Mouse (Mus musculus): ENCODE results near the gene Trp53. TPM values are rescaled to one million over a fixed set of nuclear protein-coding genes. Genes with fewer than 3 reads are reported as not detected.
A peak's percentile ranks its signal among the peaks of the same experiment; 100 is the strongest.

Trp53 gene
- polyA plus RNA-seq, 1 experiment from 2014 or later, result 111 TPM

DNA sequence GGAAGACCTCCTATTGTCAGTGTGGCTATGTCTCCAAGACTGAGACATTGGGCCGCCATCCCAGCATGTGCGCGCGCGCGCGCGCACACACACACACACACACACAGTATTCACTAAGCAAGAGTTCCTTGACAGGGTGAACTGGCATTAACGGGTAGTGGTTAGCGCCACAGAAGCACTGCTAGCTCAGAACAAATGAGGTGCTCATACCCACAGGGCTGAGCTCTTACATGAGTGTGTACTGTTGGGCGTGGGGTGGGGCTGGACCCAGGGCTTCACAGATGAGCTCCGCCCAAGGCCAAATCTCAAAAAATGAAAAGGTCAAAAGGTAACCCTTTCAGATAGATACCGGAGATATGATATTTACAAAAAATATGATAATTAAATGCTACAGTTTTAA, 4.8 kb downstream of the Trp53 start:
- WGBS, result 95% methylated on average over 13 of the region's 13 CpGs
- ATAC-seq (ENCODE audit: low read depth), result no peak
- no peak overlapping the region for H3K4me3 ChIP-seq (ENCODE audit: low read depth, low read length)
- H3K27me3 ChIP-seq (replicated peaks; ENCODE audit: control insufficient read depth, insufficient read depth, low read length), result no peaks in the 10 kb centered on the region
- H3K4me2 ChIP-seq (ENCODE audit: low read depth, low read length), result no peak overlapping the region
- no peak overlapping the region for H3K27ac ChIP-seq (replicated peaks; ENCODE audit: low read depth, low read length)
- H3K9me3 ChIP-seq (ENCODE audit: control insufficient read depth, low read length), result no peaks in the 10 kb centered on the region
- no peak overlapping the region for H3K9ac ChIP-seq (ENCODE audit: low read depth, low read length)
- peaks cover 40% of the 10 kb centered on the region for H3K36me3 ChIP-seq (ENCODE audit: control insufficient read depth, insufficient read depth, low read length)
- no peak for DNase-seq (ENCODE audit: low spot score)
- H3K4me1 ChIP-seq (ENCODE audit: control insufficient read depth, insufficient read depth, low read length), result peaks cover 4% of the 10 kb centered on the region; the same call in 1 of the 2 replicates

- ATAC-seq (ENCODE audit: low read depth) (no peak), DNase-seq (ENCODE audit: low spot score) (no peak)
- H3K27ac ChIP-seq (replicated peaks; ENCODE audit: low read depth, low read length), result no peak overlapping the region
- H3K4me2 ChIP-seq (ENCODE audit: low read depth, low read length), result no peak overlapping the region
- no peaks in the 10 kb centered on the region for H3K27me3 ChIP-seq (replicated peaks; ENCODE audit: control insufficient read depth, insufficient read depth, low read length)
- H3K9ac ChIP-seq (ENCODE audit: low read depth, low read length), result no peak overlapping the region
- H3K4me1 ChIP-seq (ENCODE audit: control insufficient read depth, insufficient read depth, low read length), result peaks cover 4% of the 10 kb centered on the region; the same call in 1 of the 2 replicates
- H3K9me3 ChIP-seq (ENCODE audit: control insufficient read depth, low read length), result no peaks in the 10 kb centered on the region
- H3K4me3 ChIP-seq (ENCODE audit: low read depth, low read length), result no peak overlapping the region
- peaks cover 49% of the 10 kb centered on the region for H3K36me3 ChIP-seq (ENCODE audit: control insufficient read depth, insufficient read depth, low read length)
- 81% methylated on average over 7 of the region's 7 CpGs for WGBS
These were observed 5.7 kb downstream of the Trp53 start for GRCm38 (mm10) chr11:69585718-69586325.

DNA sequence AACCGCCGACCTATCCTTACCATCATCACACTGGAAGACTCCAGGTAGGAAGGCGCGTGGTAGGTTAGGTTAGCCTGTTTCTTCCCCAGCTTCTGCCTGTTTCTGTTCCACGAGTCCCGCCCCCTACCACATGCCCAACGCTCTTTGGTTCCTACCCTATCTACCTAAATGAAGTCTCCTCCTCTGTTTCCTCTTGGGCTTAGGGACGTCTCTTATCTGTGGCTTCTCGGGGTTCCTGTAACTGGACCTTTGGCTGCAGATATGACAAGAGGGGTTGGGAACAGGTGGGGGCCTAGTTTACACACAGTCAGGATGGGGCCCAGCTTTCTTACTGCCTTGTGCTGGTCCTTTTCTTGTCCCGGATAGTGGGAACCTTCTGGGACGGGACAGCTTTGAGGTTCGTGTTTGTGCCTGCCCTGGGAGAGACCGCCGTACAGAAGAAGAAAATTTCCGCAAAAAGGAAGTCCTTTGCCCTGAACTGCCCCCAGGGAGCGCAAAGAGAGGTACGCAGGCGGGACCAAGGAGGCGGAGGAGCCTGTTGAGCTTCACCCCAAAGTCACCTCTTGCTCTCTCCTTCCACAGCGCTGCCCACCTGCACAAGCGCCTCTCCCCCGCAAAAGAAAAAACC, 9.2 kb downstream of the Trp53 start:
- peaks cover 74% of the 10 kb centered on the region for H3K36me3 ChIP-seq (ENCODE audit: control insufficient read depth, insufficient read depth, low read length)
- no peaks in the 10 kb centered on the region for H3K27me3 ChIP-seq (replicated peaks; ENCODE audit: control insufficient read depth, insufficient read depth, low read length)
- ATAC-seq (ENCODE audit: low read depth) (no peak), DNase-seq (ENCODE audit: low spot score) (no peak)
- no peaks in the 10 kb centered on the region for H3K9me3 ChIP-seq (ENCODE audit: control insufficient read depth, low read length)
- H3K9ac ChIP-seq (ENCODE audit: low read depth, low read length), result no peak overlapping the region
- WGBS, result 91% methylated on average over 22 of the region's 22 CpGs
- H3K4me2 ChIP-seq (ENCODE audit: low read depth, low read length), result no peak overlapping the region
- H3K4me3 ChIP-seq (ENCODE audit: low read depth, low read length), result no peak overlapping the region
- no peaks in the 10 kb centered on the region for H3K4me1 ChIP-seq (ENCODE audit: control insufficient read depth, insufficient read depth, low read length)
- H3K27ac ChIP-seq (replicated peaks; ENCODE audit: low read depth, low read length), result no peak overlapping the region

DNA sequence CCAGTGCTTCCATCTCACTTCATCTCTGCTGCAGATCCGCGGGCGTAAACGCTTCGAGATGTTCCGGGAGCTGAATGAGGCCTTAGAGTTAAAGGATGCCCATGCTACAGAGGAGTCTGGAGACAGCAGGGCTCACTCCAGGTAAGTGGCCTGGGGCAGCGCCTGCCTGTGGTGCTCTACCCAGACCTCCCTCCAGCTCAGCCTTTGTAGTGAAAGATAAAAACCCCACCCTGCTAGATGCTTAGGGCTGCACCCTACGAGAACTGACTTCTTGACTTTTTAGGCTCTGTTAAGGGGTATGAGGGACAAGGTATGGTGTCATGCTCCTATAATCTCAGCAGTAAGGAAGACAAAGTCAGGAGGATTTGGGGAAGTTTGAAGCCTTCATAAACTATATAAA, 10.5 kb downstream of the Trp53 start:
- no peak overlapping the region for H3K4me2 ChIP-seq (ENCODE audit: low read depth, low read length)
- ATAC-seq (ENCODE audit: low read depth), result no peak
- WGBS, result 93% methylated on average over 8 of the region's 8 CpGs
- no peak overlapping the region for H3K27ac ChIP-seq (replicated peaks; ENCODE audit: low read depth, low read length)
- H3K27me3 ChIP-seq (replicated peaks; ENCODE audit: control insufficient read depth, insufficient read depth, low read length), result no peaks in the 10 kb centered on the region
- no peak for DNase-seq (ENCODE audit: low spot score)
- no peak overlapping the region for H3K9ac ChIP-seq (ENCODE audit: low read depth, low read length)
- H3K4me1 ChIP-seq (ENCODE audit: control insufficient read depth, insufficient read depth, low read length), result no peaks in the 10 kb centered on the region
- peaks cover 81% of the 10 kb centered on the region for H3K36me3 ChIP-seq (ENCODE audit: control insufficient read depth, insufficient read depth, low read length)
- H3K4me3 ChIP-seq (ENCODE audit: low read depth, low read length), result no peak overlapping the region
- no peaks in the 10 kb centered on the region for H3K9me3 ChIP-seq (ENCODE audit: control insufficient read depth, low read length)

- H3K4me2 ChIP-seq (ENCODE audit: low read depth, low read length), result no peak overlapping the region
- no peaks in the 10 kb centered on the region for H3K9me3 ChIP-seq (ENCODE audit: control insufficient read depth, low read length)
- H3K4me3 ChIP-seq (ENCODE audit: low read depth, low read length), result no peak overlapping the region
- 91% methylated on average over 3 of the region's 3 CpGs for WGBS
- no peaks in the 10 kb centered on the region for H3K27me3 ChIP-seq (replicated peaks; ENCODE audit: control insufficient read depth, insufficient read depth, low read length)
- no peak overlapping the region for H3K9ac ChIP-seq (ENCODE audit: low read depth, low read length)
- H3K4me1 ChIP-seq (ENCODE audit: control insufficient read depth, insufficient read depth, low read length), result no peaks in the 10 kb centered on the region
- peaks cover 82% of the 10 kb centered on the region for H3K36me3 ChIP-seq (ENCODE audit: control insufficient read depth, insufficient read depth, low read length)
- DNase-seq (ENCODE audit: low spot score) (no peak), ATAC-seq (ENCODE audit: low read depth) (no peak)
- no peak overlapping the region for H3K27ac ChIP-seq (replicated peaks; ENCODE audit: low read depth, low read length)
These were observed 11.3 kb downstream of the Trp53 start for GRCm38 (mm10) chr11:69591424-69591823.

DNA sequence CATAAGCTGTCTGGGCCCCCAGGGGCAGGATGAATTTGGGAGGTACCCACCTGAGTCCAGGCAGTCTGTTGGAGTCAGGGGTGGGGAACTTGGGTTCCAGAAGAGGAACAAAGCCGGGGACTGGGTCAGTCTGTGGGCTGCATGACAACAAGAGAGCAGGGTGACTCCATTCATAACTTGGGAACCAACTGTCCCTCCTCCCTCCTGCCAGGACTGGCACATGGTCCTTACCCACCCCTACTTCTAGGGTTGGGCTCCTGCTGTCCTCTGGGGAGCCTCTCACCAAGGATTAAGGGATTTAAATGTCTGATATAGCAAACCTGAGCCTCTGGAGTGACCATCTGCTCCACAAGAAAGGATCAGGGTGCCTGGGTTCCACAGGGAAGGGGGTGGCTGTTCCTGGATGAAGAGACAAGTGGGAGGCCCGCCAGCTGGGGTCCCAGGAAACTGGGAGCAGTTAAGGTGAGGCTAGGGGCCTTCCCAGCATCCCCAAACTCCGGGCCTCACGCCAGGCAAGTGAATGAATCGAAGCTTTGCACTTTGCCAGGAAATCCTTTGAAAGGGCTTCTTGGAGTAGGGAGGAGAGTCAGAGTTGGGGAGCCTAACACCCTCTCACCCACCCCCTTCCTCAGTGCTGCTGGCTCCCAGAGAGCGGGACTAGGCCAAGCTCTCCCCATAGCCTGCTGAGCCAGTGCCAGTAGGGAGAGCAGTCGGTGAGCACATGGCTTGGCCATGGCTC, 11.9 kb downstream of the Trp53 start:
- Histone ChIP-seq H3K9ac (ENCODE audit: low read depth, low read length) (no peak overlapping the region), H3K4me3 (ENCODE audit: low read depth, low read length) (no peak overlapping the region), H3K9me3 (ENCODE audit: control insufficient read depth, low read length) (no peaks in the 10 kb centered on the region), H3K27ac (replicated peaks; ENCODE audit: low read depth, low read length) (no peak overlapping the region), H3K4me2 (ENCODE audit: low read depth, low read length) (no peak overlapping the region), H3K4me1 (ENCODE audit: control insufficient read depth, insufficient read depth, low read length) (no peaks in the 10 kb centered on the region), H3K27me3 (replicated peaks; ENCODE audit: control insufficient read depth, insufficient read depth, low read length) (no peaks in the 10 kb centered on the region), H3K36me3 (ENCODE audit: control insufficient read depth, insufficient read depth, low read length) (peaks cover 77% of the 10 kb centered on the region)
- WGBS, result 81% methylated on average over 7 of the region's 7 CpGs
- ATAC-seq (ENCODE audit: low read depth), result 0 out of 2 replicates have a peak, but pooled peaks have one; percentile 22
- DNase-seq (ENCODE audit: low spot score), result peak; percentile 4

DNA sequence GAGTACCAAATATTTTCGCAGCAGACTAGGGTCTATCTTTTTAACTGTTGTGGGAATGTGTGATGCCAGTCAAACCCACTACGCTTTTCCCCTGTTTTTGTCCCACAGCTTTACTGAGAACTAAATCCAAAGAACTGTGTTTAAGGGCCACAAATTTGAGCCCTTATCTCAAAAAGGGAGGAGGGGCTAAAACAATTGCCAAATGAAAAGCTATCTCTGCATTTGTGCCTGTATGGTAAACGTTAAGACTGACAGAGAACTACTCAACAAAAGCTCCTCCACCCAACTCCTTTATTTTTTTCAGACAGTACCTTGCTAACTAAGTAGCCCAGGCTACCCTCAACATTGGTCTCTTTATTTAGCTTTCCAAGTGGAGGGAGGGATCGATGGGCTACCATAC, 12.6 kb downstream of the Trp53 start:
- Histone ChIP-seq H3K4me1 (ENCODE audit: control insufficient read depth, insufficient read depth, low read length) (no peaks in the 10 kb centered on the region), H3K4me2 (ENCODE audit: low read depth, low read length) (no peak overlapping the region), H3K27me3 (replicated peaks; ENCODE audit: control insufficient read depth, insufficient read depth, low read length) (no peaks in the 10 kb centered on the region), H3K27ac (replicated peaks; ENCODE audit: low read depth, low read length) (no peak overlapping the region), H3K9ac (ENCODE audit: low read depth, low read length) (no peak overlapping the region), H3K9me3 (ENCODE audit: control insufficient read depth, low read length) (no peaks in the 10 kb centered on the region), H3K4me3 (ENCODE audit: low read depth, low read length) (no peak overlapping the region), H3K36me3 (ENCODE audit: control insufficient read depth, insufficient read depth, low read length) (peaks cover 70% of the 10 kb centered on the region)
- no peak for ATAC-seq (ENCODE audit: low read depth)
- DNase-seq (ENCODE audit: low spot score), result no peak
- WGBS, result 90% methylated on average over 4 of the region's 4 CpGs

- H3K27ac ChIP-seq (replicated peaks; ENCODE audit: low read depth, low read length), result no peak overlapping the region
- no peak overlapping the region for H3K9ac ChIP-seq (ENCODE audit: low read depth, low read length)
- H3K36me3 ChIP-seq (ENCODE audit: control insufficient read depth, insufficient read depth, low read length), result peaks cover 49% of the 10 kb centered on the region
- 95% methylated on average over 6 of the region's 6 CpGs for WGBS
- H3K4me2 ChIP-seq (ENCODE audit: low read depth, low read length), result no peak overlapping the region
- no peaks in the 10 kb centered on the region for H3K9me3 ChIP-seq (ENCODE audit: control insufficient read depth, low read length)
- ATAC-seq (ENCODE audit: low read depth) (no peak), DNase-seq (ENCODE audit: low spot score) (no peak)
- H3K4me3 ChIP-seq (ENCODE audit: low read depth, low read length), result no peak overlapping the region
- H3K27me3 ChIP-seq (replicated peaks; ENCODE audit: control insufficient read depth, insufficient read depth, low read length), result no peaks in the 10 kb centered on the region
- H3K4me1 ChIP-seq (ENCODE audit: control insufficient read depth, insufficient read depth, low read length), result peaks cover 3% of the 10 kb centered on the region
These were observed 14.7 kb downstream of the Trp53 start for GRCm38 (mm10) chr11:69594853-69595252.
